Mouse (Mus musculus) E14TG2a.4 (cell line): ENCODE data around the gene Sipa1l1.

ENCODE experiments used
- CTCF ChIP-seq: conservative IDR thresholded peaks from 2 replicates; pipeline ENCODE4 v1.5.1; 2014; ENCODE audit warnings: low read length
- NANOG ChIP-seq: IDR thresholded peaks from 2 replicates; pipeline ENCODE4 v1.6.1; 2014; ENCODE audit warnings: borderline replicate concordance, low read length, mixed read lengths
- POU5F1 ChIP-seq: IDR thresholded peaks from 2 replicates; pipeline ENCODE4 v1.6.1; 2014; ENCODE audit warnings: low read length, borderline replicate concordance

DNA sequence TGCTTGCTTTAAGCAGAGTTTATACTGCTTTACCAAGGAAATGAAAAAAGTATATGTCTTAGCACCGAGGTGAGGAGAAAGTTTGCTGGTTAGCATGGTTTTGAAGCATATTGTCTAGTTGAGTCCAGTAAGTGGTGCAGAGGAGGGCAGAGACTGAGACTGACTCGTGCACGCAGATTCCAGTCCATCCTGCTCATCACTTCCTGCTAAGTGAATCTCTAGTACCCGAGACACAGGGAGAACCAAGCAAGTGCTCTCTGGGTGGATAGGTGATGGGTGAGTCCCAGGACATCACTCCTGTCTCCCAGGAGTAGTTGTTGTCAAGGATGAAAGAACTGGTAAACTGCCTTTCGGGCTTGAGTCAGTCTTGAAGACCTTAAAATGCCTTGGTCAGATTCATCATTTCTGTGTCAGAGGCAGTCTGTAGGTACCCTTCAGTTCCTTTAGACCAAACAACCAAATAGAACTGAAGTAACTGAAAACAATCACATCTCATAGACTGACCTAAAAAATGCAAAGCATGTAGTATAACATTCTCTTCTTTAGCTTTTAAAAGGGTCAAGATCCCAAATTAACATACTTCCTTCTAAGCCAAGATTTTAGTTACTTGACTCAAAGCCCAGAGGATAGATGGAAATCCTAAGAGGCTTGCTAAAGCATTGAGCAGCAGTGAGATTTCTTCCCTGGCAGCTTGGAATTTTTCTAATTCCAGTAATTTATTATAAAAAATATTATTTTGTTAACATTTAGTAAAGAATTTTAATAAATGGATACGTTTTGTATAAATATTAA, 89.1 kb downstream of the Sipa1l1 start:
- TF ChIP-seq CTCF, result no peak
- no peak for TF ChIP-seq NANOG
- no peak for TF ChIP-seq POU5F1
